Mouse (Mus musculus) lung, embryonic 14.5 days (tissue): ENCODE measurements around the gene Cdk5r1. TPM values are rescaled to one million over a fixed set of nuclear protein-coding genes. Genes with fewer than 3 reads are reported as not detected.
"Not testable (repeated sequence)": the region's sequence is repeated elsewhere in the genome, so short reads cannot be mapped to it uniquely, and the experiment has no call there.

ENCODE experiments used
- ATAC-seq: fragments of 200-750 bp; cut with Nextera tagmentation; 2 replicates; pipeline ENCODE4 v1.8.0; 2017; ENCODE audit warnings: mild to moderate bottlenecking, moderate TSS enrichment, moderate library complexity; ENCODE audit not compliant: insufficient read depth
- DNase-seq: peaks from one replicate; pipeline ENCODE4 v3.0.0-alpha.2; 2015
- H3K27ac ChIP-seq: fragments of 300-500 bp; sonication (generic); 2 replicates; pipeline ENCODE4 v1.5.1; 2014; ENCODE audit warnings: low read depth, mild to moderate bottlenecking, moderate library complexity
- H3K27me3 ChIP-seq: fragments of 300-500 bp; sonication (generic); 2 replicates; pipeline ENCODE4 v1.6.1; 2014; ENCODE audit warnings: low read length, control low read depth; ENCODE audit not compliant: insufficient read depth
- H3K36me3 ChIP-seq: fragments of 300-500 bp; sonication (generic); 2 replicates; pipeline ENCODE4 v1.6.1; 2014; ENCODE audit warnings: control low read depth; ENCODE audit not compliant: insufficient read depth
- H3K4me1 ChIP-seq: fragments of 300-500 bp; sonication (generic); 2 replicates; pipeline ENCODE4 v1.6.1; 2014; ENCODE audit warnings: antibody characterized with exemption, control low read depth; ENCODE audit not compliant: insufficient read depth
- H3K4me2 ChIP-seq: fragments of 300-500 bp; sonication (generic); 2 replicates; pipeline ENCODE4 v1.6.1; 2014; ENCODE audit warnings: mild to moderate bottlenecking
- H3K4me3 ChIP-seq: fragments of 300-500 bp; sonication (generic); 2 replicates; pipeline ENCODE4 v1.5.1; 2014; ENCODE audit warnings: low read depth, low read length
- H3K9ac ChIP-seq: fragments of 300-500 bp; sonication (generic); 2 replicates; pipeline ENCODE4 v1.6.1; 2014
- H3K9me3 ChIP-seq: fragments of 300-500 bp; sonication (generic); 2 replicates; pipeline ENCODE4 v1.6.1; 2016; ENCODE audit warnings: low read depth, low read length, control low read depth
- CTCF ChIP-seq: IDR thresholded peaks from 2 replicates; pipeline ENCODE4 v1.5.1; 2016; ENCODE audit warnings: antibody characterized with exemption, low read depth
- WGBS: fragments of 180-500 bp; shearing (Covaris S2); extraction: QIAGEN DNeasy Blood & Tissue Kit; methylation state at CpG from one replicate; pipeline ENCODE4 v1.1.7; 2014; 5-methylcytosine and 5-hydroxymethylcytosine counted together
- polyA plus RNA-seq: library from polyadenylated mRNA; unstranded; fragments of >200 nt; fragmentation: Nextera tagmentation; extraction: Ambion mirVana; gene quantifications from 2 replicates; pipeline ENCODE4 v1.2.1, GENCODE M21; 2014

The Cdk5r1 gene
- polyA plus RNA-seq, 1 experiment from 2014 or later: 0.96 TPM

GRCm38 (mm10) chr11:80449859-80450258, 27.0 kb upstream of the Cdk5r1 start:
- no peaks in the 10 kb centered on the region for H3K9me3 ChIP-seq
- H3K4me2 ChIP-seq: no peak overlapping the region
- no peaks in the 10 kb centered on the region for H3K4me1 ChIP-seq
- H3K9ac ChIP-seq: no peak overlapping the region
- ATAC-seq: no peak
- no peak overlapping the region for H3K4me3 ChIP-seq
- no peak overlapping the region for H3K27ac ChIP-seq
- peak; percentile 51 for DNase-seq
- WGBS: 83% methylated on average over 2 of the region's 2 CpGs
- H3K27me3 ChIP-seq: no peaks in the 10 kb centered on the region
- 0 out of 2 replicates have a peak, but pooled peaks have one; percentile 7 for TF ChIP-seq CTCF
- H3K36me3 ChIP-seq: peaks cover 77% of the 10 kb centered on the region

DNA sequence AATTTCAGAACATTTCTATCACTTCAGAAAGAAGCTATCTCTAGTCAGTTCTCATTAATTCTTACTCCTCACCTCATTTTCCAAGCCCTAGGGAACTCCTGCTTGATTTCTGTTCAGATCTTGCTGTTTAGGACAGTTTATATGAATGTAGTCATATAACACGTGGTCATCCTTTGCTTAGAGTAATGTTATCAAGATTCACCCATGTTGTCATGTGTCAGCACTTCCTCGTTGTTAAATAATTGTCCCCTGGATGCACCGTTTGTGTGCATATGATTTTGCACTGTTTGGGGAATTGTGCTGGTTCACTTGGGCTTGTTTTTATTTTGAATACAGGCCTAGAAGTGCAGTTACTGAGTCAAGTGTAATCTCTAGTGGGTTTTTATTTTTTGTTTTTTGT, 24.6 kb upstream of the Cdk5r1 start:
- no peak overlapping the region for H3K9ac ChIP-seq
- TF ChIP-seq CTCF: no peak
- H3K36me3 ChIP-seq: peaks cover 76% of the 10 kb centered on the region
- no peak for DNase-seq
- WGBS: 86% methylated on average over 3 of the region's 3 CpGs
- no peaks in the 10 kb centered on the region for H3K9me3 ChIP-seq
- no peak overlapping the region for H3K4me2 ChIP-seq
- H3K27ac ChIP-seq: no peak overlapping the region
- no peak overlapping the region for H3K4me3 ChIP-seq
- H3K4me1 ChIP-seq: no peaks in the 10 kb centered on the region
- ATAC-seq: no peak
- H3K27me3 ChIP-seq: no peaks in the 10 kb centered on the region

GRCm38 (mm10) chr11:80453198-80453597, 23.6 kb upstream of the Cdk5r1 start:
- Histone ChIP-seq H3K9ac (no peak overlapping the region), H3K4me3 (no peak overlapping the region), H3K9me3 (no peaks in the 10 kb centered on the region), H3K27ac (no peak overlapping the region), H3K27me3 (no peaks in the 10 kb centered on the region), H3K4me1 (no peaks in the 10 kb centered on the region), H3K4me2 (no peak overlapping the region), H3K36me3 (peaks cover 78% of the 10 kb centered on the region)
- 89% methylated on average over 1 of the region's 1 CpGs for WGBS
- no peak for DNase-seq
- ATAC-seq: no peak
- TF ChIP-seq CTCF: no peak

DNA sequence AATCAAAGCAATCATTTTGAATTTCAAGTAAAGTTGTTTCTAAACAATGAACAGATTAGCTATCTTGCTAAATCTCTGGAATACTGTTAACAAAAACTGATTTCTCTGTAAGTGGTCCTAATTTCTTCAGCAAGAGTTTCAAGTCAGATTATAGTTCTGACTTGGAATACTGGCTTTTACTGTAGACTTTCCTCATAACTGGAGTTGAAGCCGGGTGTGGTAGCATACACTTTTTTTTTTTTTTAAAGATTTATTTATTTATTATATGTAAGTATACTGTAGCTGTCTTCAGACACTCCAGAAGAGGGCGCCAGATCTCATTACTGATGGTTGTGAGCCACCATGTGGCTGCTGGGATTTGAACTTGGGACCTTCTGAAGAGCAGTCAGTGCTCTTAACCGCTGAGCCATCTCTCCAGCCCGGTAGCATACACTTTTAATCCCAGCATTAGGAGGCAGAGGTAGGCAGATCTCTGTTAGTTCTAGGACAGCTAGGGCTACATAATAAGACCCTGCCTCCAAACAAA, 13.2 kb upstream of the Cdk5r1 start:
- H3K4me3 ChIP-seq, H3K9ac ChIP-seq, H3K27me3 ChIP-seq, H3K9me3 ChIP-seq, H3K4me1 ChIP-seq, DNase-seq, H3K27ac ChIP-seq, H3K4me2 ChIP-seq, ATAC-seq: not testable (repeated sequence)
- H3K36me3 ChIP-seq: peaks cover 87% of the 10 kb centered on the region
- WGBS: 90% methylated on average over 4 of the region's 4 CpGs

DNA sequence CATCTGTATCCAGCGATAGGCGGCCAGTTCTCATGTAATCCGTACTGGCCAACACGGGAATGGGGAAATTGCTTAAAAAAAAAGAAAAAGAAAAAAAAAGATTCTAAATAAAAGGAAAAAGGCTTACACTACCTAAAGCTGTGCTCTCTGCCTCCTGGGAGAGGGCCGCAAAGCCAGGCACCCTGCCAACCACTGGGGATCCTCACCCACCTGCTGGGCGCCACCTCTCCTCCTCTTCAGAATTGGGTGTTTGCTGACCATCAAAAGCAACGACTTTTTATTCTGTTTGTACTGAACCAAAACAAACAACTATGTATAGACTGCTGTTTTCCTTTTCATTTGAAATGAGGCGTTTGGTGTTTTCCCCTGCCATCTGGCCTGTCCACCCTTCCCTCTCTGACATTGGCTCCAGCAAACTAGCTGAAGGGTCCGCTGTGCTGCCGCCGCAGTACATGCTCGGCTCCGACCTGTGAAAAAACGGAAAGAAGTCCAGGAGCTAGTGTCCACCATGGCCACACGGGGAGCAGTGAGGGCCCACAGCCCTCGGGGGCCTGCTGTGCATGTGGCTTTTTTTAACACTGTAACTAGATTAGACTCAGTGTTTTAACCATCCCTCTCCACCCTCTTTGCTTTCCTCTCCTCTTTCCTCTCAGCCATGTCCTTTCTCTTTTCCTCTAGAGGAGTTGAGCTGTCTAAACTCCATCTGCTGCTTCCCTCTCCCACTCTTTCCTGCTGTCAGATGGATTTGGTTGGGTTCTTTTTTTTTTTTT, 4.8 kb upstream of the Cdk5r1 start:
- 70% methylated on average over 14 of the region's 16 CpGs for WGBS
- no peak overlapping the region for H3K9ac ChIP-seq

DNA sequence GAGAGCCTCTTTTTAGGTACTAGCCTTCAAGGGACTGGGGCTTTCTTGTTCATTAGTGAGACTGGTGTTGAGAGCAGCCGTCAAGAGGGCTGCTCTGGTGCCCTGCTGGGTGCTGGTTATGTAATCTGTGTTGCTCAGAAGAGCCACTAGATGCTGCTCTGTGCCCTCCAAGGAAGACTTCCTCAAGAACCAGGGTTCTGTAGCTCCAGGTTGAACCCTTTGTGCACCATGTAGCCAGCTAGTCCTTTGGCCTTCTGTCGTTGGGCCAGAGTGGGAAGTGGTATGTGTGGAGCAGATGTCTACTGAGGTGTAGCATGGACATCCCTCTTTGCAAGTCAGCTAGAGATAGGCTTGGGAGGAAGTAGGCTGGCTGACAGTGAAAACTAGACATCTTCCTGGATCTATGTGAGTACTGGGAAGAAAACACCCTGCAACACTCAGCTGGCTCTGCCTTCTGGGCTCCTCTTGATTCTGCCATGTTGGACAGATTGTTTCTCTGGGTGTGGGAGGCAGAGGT, 2.6 kb upstream of the Cdk5r1 start:
- H3K36me3 ChIP-seq: peaks cover 45% of the 10 kb centered on the region
- H3K9ac ChIP-seq: no peak overlapping the region
- no peak overlapping the region for H3K4me3 ChIP-seq
- DNase-seq (peak; percentile 40), ATAC-seq (no peak)
- H3K4me1 ChIP-seq: 0 out of 2 replicates have a peak, but pooled peaks cover 4% of the 10 kb centered on the region
- peak; percentile 49 for TF ChIP-seq CTCF
- WGBS: 50% methylated on average over 2 of the region's 2 CpGs
- H3K4me2 ChIP-seq: no peak overlapping the region
- H3K9me3 ChIP-seq: no peaks in the 10 kb centered on the region
- H3K27me3 ChIP-seq: no peaks in the 10 kb centered on the region
- H3K27ac ChIP-seq: no peak overlapping the region

More for the DNA sequence above, 4.8 kb upstream of the Cdk5r1 start:
- Histone ChIP-seq H3K36me3 (peaks cover 64% of the 10 kb centered on the region), H3K9me3 (no peaks in the 10 kb centered on the region), H3K27ac (no peak overlapping the region), H3K4me1 (no peaks in the 10 kb centered on the region), H3K4me3 (no peak overlapping the region), H3K4me2 (no peak overlapping the region), H3K27me3 (no peaks in the 10 kb centered on the region)
- DNase-seq (no peak), ATAC-seq (no peak)
- no peak for TF ChIP-seq CTCF

GRCm38 (mm10) chr11:80474846-80475245, 2.0 kb upstream of the Cdk5r1 start:
- ATAC-seq (no peak), DNase-seq (no peak)
- Histone ChIP-seq H3K9me3 (no peaks in the 10 kb centered on the region), H3K4me1 (0 out of 2 replicates have a peak, but pooled peaks cover 4% of the 10 kb centered on the region), H3K27ac (no peak overlapping the region), H3K4me2 (no peak overlapping the region), H3K36me3 (peaks cover 40% of the 10 kb centered on the region), H3K4me3 (no peak overlapping the region), H3K9ac (no peak overlapping the region), H3K27me3 (no peaks in the 10 kb centered on the region)
- TF ChIP-seq CTCF: no peak
- WGBS: 92% methylated on average over 11 of the region's 11 CpGs
